Mouse (Mus musculus) kidney, embryonic 16.5 days (tissue): ENCODE measurements around the gene Ighmbp2. TPM values are rescaled to one million over a fixed set of nuclear protein-coding genes. Genes with fewer than 3 reads are reported as not detected.
A peak's percentile ranks its signal among the peaks of the same experiment; 100 is the strongest.

Source experiments
- ATAC-seq: fragments of 200-750 bp; cut with Nextera tagmentation; 2 replicates; pipeline ENCODE4 v1.8.0; 2017; ENCODE audit warnings: moderate TSS enrichment; ENCODE audit not compliant: low FRiP score, low TSS enrichment
- H3K27ac ChIP-seq: fragments of 300-500 bp; sonication (generic); 2 replicates; pipeline ENCODE4 v1.5.1; 2014; ENCODE audit warnings: low read length
- H3K27me3 ChIP-seq: fragments of 300-500 bp; sonication (generic); 2 replicates; pipeline ENCODE4 v1.6.1; 2014; ENCODE audit warnings: low read length, control low read depth, mixed read lengths; ENCODE audit not compliant: insufficient read depth
- H3K36me3 ChIP-seq: fragments of 300-500 bp; sonication (generic); 2 replicates; pipeline ENCODE4 v1.6.1; 2014; ENCODE audit warnings: low read length, control low read depth, mixed read lengths; ENCODE audit not compliant: insufficient read depth
- H3K4me1 ChIP-seq: fragments of 300-500 bp; sonication (generic); 2 replicates; pipeline ENCODE4 v1.6.1; 2014; ENCODE audit warnings: low read length, control low read depth, mixed read lengths; ENCODE audit not compliant: insufficient read depth
- H3K4me2 ChIP-seq: fragments of 300-500 bp; sonication (generic); replicated peaks from 2 replicates; pipeline ENCODE4 v1.6.1; 2014; ENCODE audit warnings: low read depth, low read length
- H3K4me3 ChIP-seq: fragments of 300-500 bp; sonication (generic); 2 replicates; pipeline ENCODE4 v1.5.1; 2014; ENCODE audit warnings: mild to moderate bottlenecking, low read length
- H3K9ac ChIP-seq: fragments of 300-500 bp; sonication (generic); replicated peaks from 2 replicates; pipeline ENCODE4 v1.6.1; 2014; ENCODE audit warnings: low read length
- H3K9me3 ChIP-seq: fragments of 300-500 bp; sonication (generic); 2 replicates; pipeline ENCODE4 v1.6.1; 2016; ENCODE audit warnings: low read length, control low read depth
- WGBS: fragments of 180-500 bp; shearing (Covaris S2); extraction: QIAGEN DNeasy Blood & Tissue Kit; methylation state at CpG from one replicate; pipeline ENCODE4 v1.1.7; 2014; 5-methylcytosine and 5-hydroxymethylcytosine counted together
- polyA plus RNA-seq: library from polyadenylated mRNA; unstranded; fragments of >200 nt; fragmentation: Nextera tagmentation; extraction: Ambion mirVana; gene quantifications from 2 replicates; pipeline ENCODE4 v1.2.1, GENCODE M21; 2015

The Ighmbp2 gene
- polyA plus RNA-seq, 1 experiment from 2014 or later = 11.2 TPM

DNA sequence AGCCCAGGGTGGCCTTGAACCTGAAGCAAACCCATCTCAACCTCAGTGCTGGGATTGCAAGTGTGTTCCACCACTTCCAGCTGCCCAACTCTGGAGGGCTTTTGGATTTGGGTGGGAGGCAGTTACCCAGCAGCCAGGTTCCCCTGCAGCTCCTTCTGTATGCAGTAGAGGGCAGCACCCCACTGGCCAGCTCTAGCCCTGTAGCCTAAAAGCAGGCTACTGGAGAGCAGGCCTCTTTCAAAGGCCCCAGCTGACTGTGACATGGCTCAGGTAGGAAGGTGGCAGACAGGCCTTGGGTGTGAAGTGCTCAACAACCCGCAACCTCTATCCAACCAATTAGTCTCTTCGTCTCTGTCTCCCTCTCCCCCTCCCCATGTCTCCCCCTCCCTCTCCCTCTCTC is 9.2 kb upstream of the Ighmbp2 start:
- H3K36me3 ChIP-seq = peaks cover 34% of the 10 kb centered on the region
- H3K27me3 ChIP-seq = no peaks in the 10 kb centered on the region
- no peak overlapping the region for H3K27ac ChIP-seq
- H3K4me1 ChIP-seq = no peaks in the 10 kb centered on the region
- 53% methylated on average over 2 of the region's 2 CpGs for WGBS
- no peak overlapping the region for H3K4me2 ChIP-seq
- no peak overlapping the region for H3K4me3 ChIP-seq
- H3K9me3 ChIP-seq = no peaks in the 10 kb centered on the region
- no peak overlapping the region for H3K9ac ChIP-seq
- ATAC-seq = peak; percentile 78; the same call in 1 of the 2 replicates

DNA sequence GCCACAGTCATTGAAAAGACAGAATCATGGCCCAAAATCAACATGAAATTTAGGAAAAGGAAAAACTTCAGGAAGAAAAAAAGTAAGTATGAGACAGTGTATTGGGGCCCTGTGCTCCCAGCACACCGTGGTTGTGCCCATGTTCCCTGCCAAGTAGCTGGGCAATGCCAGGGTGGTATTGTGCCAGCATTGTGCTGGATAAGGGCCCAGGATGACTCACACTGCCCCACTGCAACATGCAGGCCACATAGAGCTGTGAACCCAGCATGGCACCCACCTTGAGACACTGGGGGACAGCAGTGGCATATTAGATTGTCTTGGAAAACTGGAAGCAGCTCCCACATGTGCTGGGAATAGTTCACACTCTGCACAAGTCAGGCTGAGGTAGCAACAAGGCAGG is 6.2 kb upstream of the Ighmbp2 start:
- Histone ChIP-seq H3K4me2 (no peak overlapping the region), H3K4me1 (no peaks in the 10 kb centered on the region), H3K9me3 (no peaks in the 10 kb centered on the region), H3K27me3 (no peaks in the 10 kb centered on the region), H3K9ac (no peak overlapping the region), H3K4me3 (no peak overlapping the region), H3K36me3 (peaks cover 48% of the 10 kb centered on the region), H3K27ac (no peak overlapping the region)
- 88% methylated on average over 1 of the region's 1 CpGs for WGBS
- ATAC-seq = no peak

GRCm38 (mm10) chr19:3281886-3282285 is 931 bp downstream of the Ighmbp2 start:
- H3K27me3 ChIP-seq = no peaks in the 10 kb centered on the region

DNA sequence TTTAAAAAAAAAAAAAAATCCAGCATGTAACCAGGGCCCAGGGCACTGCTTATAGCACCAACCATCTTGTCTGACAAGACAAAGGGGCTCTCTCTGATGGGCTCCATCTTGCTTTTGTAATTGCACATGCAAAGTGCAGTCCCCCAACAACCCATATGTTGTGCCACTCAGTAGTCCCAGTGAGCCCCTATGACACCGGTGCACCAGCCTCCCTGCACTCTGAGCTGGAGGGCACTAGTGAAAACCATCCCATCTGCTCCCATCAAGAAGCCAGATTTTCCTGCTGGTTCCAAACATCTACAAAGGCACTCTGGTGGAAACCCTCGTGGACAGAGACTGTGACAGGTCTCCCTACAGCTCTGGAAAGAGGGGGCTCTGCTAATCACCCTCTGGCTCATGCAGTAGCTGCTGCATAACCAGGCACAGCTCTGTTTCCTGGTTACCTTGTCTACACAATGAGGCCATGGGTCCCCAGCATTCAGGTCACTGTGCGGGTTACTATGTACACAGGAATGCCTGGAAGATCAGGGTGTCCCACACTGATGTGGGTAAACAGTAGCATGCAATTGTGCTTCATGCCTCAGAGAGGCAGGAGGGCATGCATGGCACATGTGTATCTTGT is 7.0 kb downstream of the Ighmbp2 start:
- Histone ChIP-seq H3K9ac (no peak overlapping the region), H3K36me3 (peaks cover 72% of the 10 kb centered on the region), H3K27ac (no peak overlapping the region), H3K4me3 (no peak overlapping the region), H3K4me2 (no peak overlapping the region), H3K9me3 (no peaks in the 10 kb centered on the region), H3K27me3 (no peaks in the 10 kb centered on the region), H3K4me1 (no peaks in the 10 kb centered on the region)
- WGBS = 94% methylated on average over 3 of the region's 3 CpGs
- ATAC-seq = no peak

More at GRCm38 (mm10) chr19:3281886-3282285, 931 bp downstream of the Ighmbp2 start:
- Histone ChIP-seq H3K4me3 (peak overlapping the region; percentile 96), H3K4me1 (peaks cover 7% of the 10 kb centered on the region), H3K9ac (peak overlapping the region; percentile 91), H3K9me3 (no peaks in the 10 kb centered on the region), H3K27ac (no peak overlapping the region), H3K4me2 (peak overlapping the region; percentile 55), H3K36me3 (peaks cover 41% of the 10 kb centered on the region)
- 66% methylated on average over 4 of the region's 4 CpGs for WGBS
- no peak for ATAC-seq

GRCm38 (mm10) chr19:3273331-3273730 is 9.5 kb downstream of the Ighmbp2 start:
- no peak for ATAC-seq

DNA sequence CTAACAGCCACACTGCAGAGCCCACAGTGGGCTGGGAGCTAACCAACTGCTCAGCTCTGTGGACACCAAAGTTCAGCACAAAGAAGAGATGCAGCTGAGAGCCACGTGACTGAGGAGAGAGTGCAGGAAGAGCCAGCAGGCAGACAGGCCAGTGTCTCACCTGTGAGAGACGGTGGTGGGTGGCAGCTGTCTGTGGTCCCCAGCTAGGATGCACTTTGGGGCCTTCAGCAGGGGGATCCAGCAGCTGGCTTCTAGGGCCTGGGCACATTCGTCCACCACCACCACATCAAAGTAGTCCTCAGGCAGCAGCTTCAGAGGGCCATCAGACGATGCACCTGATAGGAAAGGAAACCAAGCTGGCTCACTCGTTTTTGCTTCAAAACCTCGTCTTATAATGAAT is 11.5 kb downstream of the Ighmbp2 start:
- no peaks in the 10 kb centered on the region for H3K27me3 ChIP-seq
- H3K27ac ChIP-seq = no peak overlapping the region
- no peak overlapping the region for H3K4me2 ChIP-seq
- H3K4me3 ChIP-seq = no peak overlapping the region
- H3K9me3 ChIP-seq = no peaks in the 10 kb centered on the region
- peaks cover 75% of the 10 kb centered on the region for H3K36me3 ChIP-seq
- WGBS = 85% methylated on average over 6 of the region's 6 CpGs
- no peaks in the 10 kb centered on the region for H3K4me1 ChIP-seq
- no peak overlapping the region for H3K9ac ChIP-seq
- ATAC-seq = no peak

More at GRCm38 (mm10) chr19:3273331-3273730, 9.5 kb downstream of the Ighmbp2 start:
- Histone ChIP-seq H3K36me3 (peaks cover 70% of the 10 kb centered on the region), H3K27ac (no peak overlapping the region), H3K4me2 (no peak overlapping the region), H3K9me3 (no peaks in the 10 kb centered on the region), H3K27me3 (no peaks in the 10 kb centered on the region), H3K4me1 (no peaks in the 10 kb centered on the region), H3K4me3 (no peak overlapping the region), H3K9ac (no peak overlapping the region)
- 90% methylated on average over 9 of the region's 9 CpGs for WGBS

- Histone ChIP-seq H3K4me3 (no peak overlapping the region), H3K36me3 (peaks cover 82% of the 10 kb centered on the region), H3K9ac (no peak overlapping the region), H3K4me1 (no peaks in the 10 kb centered on the region), H3K27me3 (no peaks in the 10 kb centered on the region), H3K4me2 (no peak overlapping the region), H3K27ac (no peak overlapping the region), H3K9me3 (no peaks in the 10 kb centered on the region)
- WGBS = 92% methylated on average over 6 of the region's 6 CpGs
- ATAC-seq = no peak
Observed at GRCm38 (mm10) chr19:3269803-3270202, 13.0 kb downstream of the Ighmbp2 start.

GRCm38 (mm10) chr19:3269279-3269678 is 13.5 kb downstream of the Ighmbp2 start:
- no peaks in the 10 kb centered on the region for H3K4me1 ChIP-seq
- no peaks in the 10 kb centered on the region for H3K27me3 ChIP-seq
- ATAC-seq = no peak
- H3K9me3 ChIP-seq = no peaks in the 10 kb centered on the region
- H3K4me2 ChIP-seq = no peak overlapping the region
- H3K27ac ChIP-seq = no peak overlapping the region
- no peak overlapping the region for H3K9ac ChIP-seq
- peaks cover 84% of the 10 kb centered on the region for H3K36me3 ChIP-seq
- no peak overlapping the region for H3K4me3 ChIP-seq
- 96% methylated on average over 9 of the region's 9 CpGs for WGBS

DNA sequence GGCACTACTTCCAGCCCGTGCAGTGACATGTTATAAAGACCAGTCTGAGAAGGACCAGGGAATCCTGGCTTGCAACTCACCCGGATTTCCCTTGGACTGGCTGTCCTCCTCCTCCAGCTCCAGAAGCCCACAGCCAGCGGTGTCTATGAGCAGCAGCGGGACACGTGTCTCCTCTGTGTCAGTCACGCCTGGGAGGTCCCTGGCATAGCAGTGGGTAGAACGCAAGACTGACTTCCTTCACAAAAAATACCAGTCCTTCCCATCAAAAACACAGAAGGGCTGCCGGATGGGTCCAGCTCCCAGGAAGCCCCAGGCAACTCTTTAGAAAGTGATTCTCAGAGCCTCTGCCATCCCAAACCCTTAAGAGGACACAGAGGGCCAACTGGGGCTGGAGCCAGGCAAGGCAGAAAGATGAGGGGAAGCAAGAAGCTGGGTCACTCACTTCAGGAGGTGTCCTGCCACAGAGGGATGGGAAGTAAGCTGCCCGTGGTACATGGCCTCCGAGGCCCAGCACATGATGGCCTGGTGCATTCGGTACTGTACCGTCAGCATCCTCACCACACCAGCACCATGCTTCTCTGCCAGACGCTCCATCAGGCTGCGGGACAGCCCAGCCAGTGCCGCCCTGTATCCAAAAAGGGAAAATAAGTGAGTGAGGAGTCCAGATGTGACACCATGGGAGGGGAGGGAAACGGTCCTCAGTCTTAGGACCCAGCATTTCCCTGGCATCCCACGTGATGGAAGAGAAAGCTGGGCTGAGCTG is 14.4 kb downstream of the Ighmbp2 start:
- H3K4me3 ChIP-seq = no peak overlapping the region
- H3K4me2 ChIP-seq = no peak overlapping the region
- no peak overlapping the region for H3K9ac ChIP-seq
- H3K36me3 ChIP-seq = peaks cover 80% of the 10 kb centered on the region
- H3K27me3 ChIP-seq = no peaks in the 10 kb centered on the region
- 92% methylated on average over 17 of the region's 17 CpGs for WGBS
- H3K27ac ChIP-seq = no peak overlapping the region
- ATAC-seq = no peak
- no peaks in the 10 kb centered on the region for H3K4me1 ChIP-seq
- no peaks in the 10 kb centered on the region for H3K9me3 ChIP-seq

- WGBS = 87% methylated on average over 4 of the region's 4 CpGs
- no peak overlapping the region for H3K4me2 ChIP-seq
- H3K4me1 ChIP-seq = no peaks in the 10 kb centered on the region
- no peak for ATAC-seq
- no peaks in the 10 kb centered on the region for H3K9me3 ChIP-seq
- no peak overlapping the region for H3K9ac ChIP-seq
- H3K27ac ChIP-seq = no peak overlapping the region
- H3K27me3 ChIP-seq = no peaks in the 10 kb centered on the region
- no peak overlapping the region for H3K4me3 ChIP-seq
- peaks cover 73% of the 10 kb centered on the region for H3K36me3 ChIP-seq
Observed at GRCm38 (mm10) chr19:3267340-3267739, 15.5 kb downstream of the Ighmbp2 start.
